8 mouse cellular contexts compared by ENCODE assay signal in genomic region chr3:138527667-138528231, GRCm38 (mm10). TPM values are rescaled to one million over a fixed set of nuclear protein-coding genes. Genes with fewer than 3 reads are reported as not detected.
DNase-seq lines count a peak whose midpoint lies in the region; ATAC-seq and TF ChIP-seq lines count a peak whose summit lies in the region.

No protein-coding gene starts in this region.

- peak overlapping the region; percentile 94 for H3K9ac ChIP-seq in embryonic facial prominence, embryonic 11.5 days (replicated peaks; ENCODE audit: low read length)
- H3K9ac ChIP-seq in midbrain, postnatal 0 days (replicated peaks; ENCODE audit: low read length, poor library complexity, severe bottlenecking), result peak overlapping the region; percentile 97

- no peaks in the 10 kb centered on the region for H3K4me1 ChIP-seq in embryonic facial prominence, embryonic 11.5 days (ENCODE audit: control insufficient read depth, insufficient read depth, low read length)
- H3K4me1 ChIP-seq in midbrain, postnatal 0 days (ENCODE audit: insufficient read depth, low read length), result no peaks in the 10 kb centered on the region

- peak overlapping the region; percentile 99 for H3K4me3 ChIP-seq in embryonic facial prominence, embryonic 11.5 days (ENCODE audit: low read depth, low read length)
- peak overlapping the region; percentile 73 for H3K4me3 ChIP-seq in midbrain, postnatal 0 days (ENCODE audit: low read depth, low read length)

- TF ChIP-seq CTCF in midbrain, postnatal 0 days (IDR thresholded peaks at IDR 0.05), result no peak

- H3K9me3 ChIP-seq in embryonic facial prominence, embryonic 11.5 days (replicated peaks; ENCODE audit: control insufficient read depth, low read length), result no peaks in the 10 kb centered on the region
- H3K9me3 ChIP-seq in midbrain, postnatal 0 days (ENCODE audit: low read length), result no peaks in the 10 kb centered on the region

- under 1% methylated on average over 28 of the region's 64 CpGs for WGBS in embryonic facial prominence, embryonic 11.5 days
- WGBS in midbrain, postnatal 0 days, result under 1% methylated on average over 27 of the region's 64 CpGs

- H3K36me3 ChIP-seq in embryonic facial prominence, embryonic 11.5 days (replicated peaks; ENCODE audit: control insufficient read depth, insufficient read depth, low read depth, low read length), result no peaks in the 10 kb centered on the region
- no peaks in the 10 kb centered on the region for H3K36me3 ChIP-seq in midbrain, postnatal 0 days (ENCODE audit: insufficient read depth, low read length)

- peak; percentile 82 for DNase-seq in 3T3-L1 (ENCODE audit: low read depth, low spot score)
- peak; percentile 79 for DNase-seq in adrenal gland, postnatal 10 days
- DNase-seq in embryonic facial prominence, embryonic 11.5 days (ENCODE audit: low spot score), result peak; percentile 78
- peak; percentile 78 to 83 for DNase-seq in heart, adult 18-20 months
- DNase-seq in kidney, adult 18-20 months, result peak; percentile 70
- peak; percentile 84 for DNase-seq in liver
- peak; percentile 74 for DNase-seq in midbrain, postnatal 0 days (ENCODE audit: low spot score)
- peak; percentile 48 to 53 for DNase-seq in spleen, postnatal 14 days (ENCODE audit: low spot score in 2 of 2)

- peak overlapping the region; percentile 70 for H3K4me2 ChIP-seq in embryonic facial prominence, embryonic 11.5 days (ENCODE audit: low read depth, low read length)
- H3K4me2 ChIP-seq in midbrain, postnatal 0 days (ENCODE audit: low read depth, low read length, poor library complexity, severe bottlenecking), result peak overlapping the region; percentile 66

- H3K27me3 ChIP-seq in embryonic facial prominence, embryonic 11.5 days (ENCODE audit: control insufficient read depth, insufficient read depth, low read length), result no peaks in the 10 kb centered on the region
- H3K27me3 ChIP-seq in midbrain, postnatal 0 days (ENCODE audit: insufficient read depth, low read length), result no peaks in the 10 kb centered on the region

- ATAC-seq in embryonic facial prominence, embryonic 11.5 days (replicated peaks; ENCODE audit: insufficient number of reproducible peaks, low FRiP score, low TSS enrichment, low read depth), result peak; percentile 84
- ATAC-seq in midbrain, postnatal 0 days (ENCODE audit: low FRiP score), result peak; percentile 75

- H3K27ac ChIP-seq in embryonic facial prominence, embryonic 11.5 days (replicated peaks; ENCODE audit: low read depth, low read length), result peak overlapping the region; percentile 91
- peak overlapping the region; percentile 96 for H3K27ac ChIP-seq in midbrain, postnatal 0 days (ENCODE audit: low read depth, low read length)

RNA-seq across cellular contexts. Expression of gene Eif4e, which starts 1.8 kb away (rescaled TPM):
- 100 to 1,000 TPM; 152 to 172 TPM for total RNA-seq in adrenal gland, postnatal 10 days (2021)
- 559 and 560 TPM in 2 replicates for polyA plus RNA-seq in embryonic facial prominence, embryonic 11.5 days (2014; fragmentation: Nextera tagmentation; extraction: Ambion mirVana)
- 100 to 1,000 TPM; 186 to 215 TPM for total RNA-seq in heart, adult 18-20 months (2021)
- 91.4 and 104 TPM in 2 replicates for total RNA-seq in midbrain, postnatal 0 days (2014; rRNA removed)
- polyA plus RNA-seq in midbrain, postnatal 0 days (2015; fragmentation: Nextera tagmentation; extraction: Ambion mirVana), result 293 and 309 TPM in 2 replicates

RNA-seq across cellular contexts. Expression of gene Metap1, which starts 38.4 kb away (rescaled TPM):
- total RNA-seq in adrenal gland, postnatal 10 days (2021), result 10 to 100 TPM; 47.0 to 50.4 TPM
- polyA plus RNA-seq in embryonic facial prominence, embryonic 11.5 days (2014; fragmentation: Nextera tagmentation; extraction: Ambion mirVana), result 54.2 and 58.3 TPM in 2 replicates
- 10 to 100 TPM; 37.1 to 37.9 TPM for total RNA-seq in heart, adult 18-20 months (2021)
- total RNA-seq in midbrain, postnatal 0 days (2014; rRNA removed), result 50.7 and 60.4 TPM in 2 replicates
- polyA plus RNA-seq in midbrain, postnatal 0 days (2015; fragmentation: Nextera tagmentation; extraction: Ambion mirVana), result 49.8 and 51.0 TPM in 2 replicates

Comparison
In these comparisons a context has a peak if more than half of its experiments do, and no peak if none do; other contexts are left out.
1. Peak in every context shown above with its lines: DNase-seq, ATAC-seq, H3K4me3 ChIP-seq and H3K27ac ChIP-seq.